Mouse (Mus musculus): ENCODE data around the gene Ascc2. TPM values are rescaled to one million over a fixed set of nuclear protein-coding genes. Genes with fewer than 3 reads are reported as not detected.
A peak's percentile ranks its signal among the peaks of the same experiment; 100 is the strongest.

Gene Ascc2
- polyA plus RNA-seq, 1 experiment from 2014 or later: 36.7 TPM

- Histone ChIP-seq H3K9ac (ENCODE audit: low read length) (no peak overlapping the region), H3K4me3 (ENCODE audit: low read depth, low read length) (no peak overlapping the region), H3K27ac (ENCODE audit: low read depth, low read length) (no peak overlapping the region), H3K27me3 (ENCODE audit: control insufficient read depth, insufficient read depth, low read length) (no peaks in the 10 kb centered on the region), H3K36me3 (ENCODE audit: control insufficient read depth, insufficient read depth, low read length) (no peaks in the 10 kb centered on the region), H3K4me2 (ENCODE audit: low read depth, low read length, severe bottlenecking) (no peak overlapping the region), H3K4me1 (replicated peaks; ENCODE audit: control insufficient read depth, insufficient read depth, low read length) (peaks cover 3% of the 10 kb centered on the region; the same call in 1 of the 2 replicates), H3K9me3 (ENCODE audit: control insufficient read depth, low read length) (no peaks in the 10 kb centered on the region)
- WGBS: 38% methylated on average over 12 of the region's 12 CpGs
- DNase-seq (ENCODE audit: low spot score) (peak; percentile 57), ATAC-seq (replicated peaks; ENCODE audit: low FRiP score) (no peak)
Observed at GRCm38 (mm10) chr11:4602691-4603441, 34.7 kb upstream of the Ascc2 start.

- Histone ChIP-seq H3K9ac (ENCODE audit: low read length) (no peak overlapping the region), H3K27me3 (ENCODE audit: control insufficient read depth, insufficient read depth, low read length) (no peaks in the 10 kb centered on the region), H3K4me1 (replicated peaks; ENCODE audit: control insufficient read depth, insufficient read depth, low read length) (peaks cover 3% of the 10 kb centered on the region; the same call in 1 of the 2 replicates), H3K9me3 (ENCODE audit: control insufficient read depth, low read length) (no peaks in the 10 kb centered on the region), H3K4me2 (ENCODE audit: low read depth, low read length, severe bottlenecking) (no peak overlapping the region), H3K4me3 (ENCODE audit: low read depth, low read length) (no peak overlapping the region), H3K36me3 (ENCODE audit: control insufficient read depth, insufficient read depth, low read length) (no peaks in the 10 kb centered on the region), H3K27ac (ENCODE audit: low read depth, low read length) (no peak overlapping the region)
- ATAC-seq (replicated peaks; ENCODE audit: low FRiP score) (no peak), DNase-seq (ENCODE audit: low spot score) (no peak)
- WGBS: 76% methylated on average over 6 of the region's 6 CpGs
Observed at GRCm38 (mm10) chr11:4604441-4604840, 33.1 kb upstream of the Ascc2 start.

DNA sequence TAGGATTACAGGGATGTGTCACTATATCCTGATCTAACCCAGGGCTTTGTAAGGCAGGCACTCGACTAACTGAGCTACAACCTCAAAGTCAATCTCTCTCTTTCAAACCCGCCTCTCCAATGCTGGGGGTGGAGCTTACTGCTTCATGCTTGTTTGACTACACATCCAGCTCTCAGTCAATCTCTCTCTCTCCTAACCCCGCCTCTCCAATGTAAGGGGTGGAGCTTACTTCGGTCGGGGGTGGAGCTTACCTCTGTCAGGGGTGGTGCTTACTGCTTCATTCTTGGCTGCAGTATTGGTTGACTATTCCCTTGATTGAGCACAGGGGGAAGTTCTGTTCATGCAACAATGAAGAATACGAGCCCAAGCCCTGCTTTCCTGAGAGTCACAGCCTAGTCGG is 32.1 kb upstream of the Ascc2 start:
- no peaks in the 10 kb centered on the region for H3K27me3 ChIP-seq (ENCODE audit: control insufficient read depth, insufficient read depth, low read length)
- H3K9ac ChIP-seq (ENCODE audit: low read length): no peak overlapping the region
- WGBS: 58% methylated on average over 7 of the region's 7 CpGs
- no peak overlapping the region for H3K27ac ChIP-seq (ENCODE audit: low read depth, low read length)
- no peaks in the 10 kb centered on the region for H3K9me3 ChIP-seq (ENCODE audit: control insufficient read depth, low read length)
- no peaks in the 10 kb centered on the region for H3K36me3 ChIP-seq (ENCODE audit: control insufficient read depth, insufficient read depth, low read length)
- DNase-seq (ENCODE audit: low spot score): no peak
- no peak for ATAC-seq (replicated peaks; ENCODE audit: low FRiP score)
- peaks cover 3% of the 10 kb centered on the region; the same call in 1 of the 2 replicates for H3K4me1 ChIP-seq (replicated peaks; ENCODE audit: control insufficient read depth, insufficient read depth, low read length)
- H3K4me2 ChIP-seq (ENCODE audit: low read depth, low read length, severe bottlenecking): no peak overlapping the region
- no peak overlapping the region for H3K4me3 ChIP-seq (ENCODE audit: low read depth, low read length)

GRCm38 (mm10) chr11:4606541-4606940 is 31.0 kb upstream of the Ascc2 start:
- Histone ChIP-seq H3K36me3 (ENCODE audit: control insufficient read depth, insufficient read depth, low read length) (no peaks in the 10 kb centered on the region), H3K27me3 (ENCODE audit: control insufficient read depth, insufficient read depth, low read length) (no peaks in the 10 kb centered on the region), H3K9me3 (ENCODE audit: control insufficient read depth, low read length) (no peaks in the 10 kb centered on the region), H3K27ac (ENCODE audit: low read depth, low read length) (no peak overlapping the region), H3K9ac (ENCODE audit: low read length) (no peak overlapping the region), H3K4me1 (replicated peaks; ENCODE audit: control insufficient read depth, insufficient read depth, low read length) (peaks cover 3% of the 10 kb centered on the region; the same call in 1 of the 2 replicates), H3K4me3 (ENCODE audit: low read depth, low read length) (no peak overlapping the region), H3K4me2 (ENCODE audit: low read depth, low read length, severe bottlenecking) (no peak overlapping the region)
- 88% methylated on average over 1 of the region's 1 CpGs for WGBS
- no peak for ATAC-seq (replicated peaks; ENCODE audit: low FRiP score)
- DNase-seq (ENCODE audit: low spot score): no peak

- ATAC-seq (replicated peaks; ENCODE audit: low FRiP score) (no peak), DNase-seq (ENCODE audit: low spot score) (no peak)
- 81% methylated on average over 2 of the region's 2 CpGs for WGBS
- no peak overlapping the region for H3K27ac ChIP-seq (ENCODE audit: low read depth, low read length)
- H3K36me3 ChIP-seq (ENCODE audit: control insufficient read depth, insufficient read depth, low read length): no peaks in the 10 kb centered on the region
- H3K4me2 ChIP-seq (ENCODE audit: low read depth, low read length, severe bottlenecking): no peak overlapping the region
- H3K9me3 ChIP-seq (ENCODE audit: control insufficient read depth, low read length): no peaks in the 10 kb centered on the region
- H3K9ac ChIP-seq (ENCODE audit: low read length): no peak overlapping the region
- no peaks in the 10 kb centered on the region; the same call in 1 of the 2 replicates for H3K27me3 ChIP-seq (ENCODE audit: control insufficient read depth, insufficient read depth, low read length)
- H3K4me3 ChIP-seq (ENCODE audit: low read depth, low read length): no peak overlapping the region
- H3K4me1 ChIP-seq (replicated peaks; ENCODE audit: control insufficient read depth, insufficient read depth, low read length): no peaks in the 10 kb centered on the region
Observed at GRCm38 (mm10) chr11:4611904-4612303, 25.6 kb upstream of the Ascc2 start.

DNA sequence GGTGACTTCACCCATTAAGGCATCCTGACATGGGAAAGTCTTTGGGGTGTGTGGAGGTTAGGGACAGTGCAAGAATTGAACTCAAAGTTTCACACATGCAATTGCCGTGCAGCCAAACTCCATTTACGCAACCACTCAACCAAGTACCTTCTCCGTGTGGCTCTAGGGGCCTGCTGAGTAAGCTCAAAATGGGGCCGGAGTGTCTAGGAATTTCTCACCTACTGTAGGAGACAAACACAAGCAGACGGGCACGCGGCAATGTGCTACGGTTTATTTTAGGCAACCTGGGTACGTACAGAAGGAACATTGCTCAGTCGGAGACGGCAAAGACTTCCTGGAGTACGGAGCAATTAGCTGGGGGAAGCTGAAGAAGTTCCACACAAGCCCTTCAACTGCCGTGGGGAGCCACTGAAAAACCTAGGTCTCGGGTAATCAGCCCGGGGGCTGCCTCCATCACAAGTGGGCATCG is 17.5 kb upstream of the Ascc2 start, which contains the start of gene Gm11032:
Gene Gm11032, plus strand, starts transcription at position 51 of the 469 bp plus-strand sequence.
- H3K36me3 ChIP-seq (ENCODE audit: control insufficient read depth, insufficient read depth, low read length): no peaks in the 10 kb centered on the region
- no peak within 1 kb of the TSS for H3K9ac ChIP-seq (ENCODE audit: low read length)
- 87% methylated on average over 16 of the region's 16 CpGs for WGBS
- no peaks in the 10 kb centered on the region for H3K4me1 ChIP-seq (replicated peaks; ENCODE audit: control insufficient read depth, insufficient read depth, low read length)
- H3K9me3 ChIP-seq (ENCODE audit: control insufficient read depth, low read length): no peaks in the 10 kb centered on the region
- no peak within 1 kb of the TSS for H3K4me2 ChIP-seq (ENCODE audit: low read depth, low read length, severe bottlenecking)
- ATAC-seq (replicated peaks; ENCODE audit: low FRiP score): no peak
- H3K27me3 ChIP-seq (ENCODE audit: control insufficient read depth, insufficient read depth, low read length): no peaks in the 10 kb centered on the region
- no peak within 1 kb of the TSS for H3K4me3 ChIP-seq (ENCODE audit: low read depth, low read length)
- no peak for DNase-seq (ENCODE audit: low spot score)
- no peak within 1 kb of the TSS for H3K27ac ChIP-seq (ENCODE audit: low read depth, low read length)

GRCm38 (mm10) chr11:4620501-4621108 is 16.9 kb upstream of the Ascc2 start:
- Histone ChIP-seq H3K9me3 (ENCODE audit: control insufficient read depth, low read length) (no peaks in the 10 kb centered on the region), H3K36me3 (ENCODE audit: control insufficient read depth, insufficient read depth, low read length) (no peaks in the 10 kb centered on the region), H3K27ac (ENCODE audit: low read depth, low read length) (no peak overlapping the region), H3K4me2 (ENCODE audit: low read depth, low read length, severe bottlenecking) (no peak overlapping the region), H3K9ac (ENCODE audit: low read length) (no peak overlapping the region), H3K27me3 (ENCODE audit: control insufficient read depth, insufficient read depth, low read length) (no peaks in the 10 kb centered on the region), H3K4me1 (replicated peaks; ENCODE audit: control insufficient read depth, insufficient read depth, low read length) (no peaks in the 10 kb centered on the region), H3K4me3 (ENCODE audit: low read depth, low read length) (no peak overlapping the region)
- ATAC-seq (replicated peaks; ENCODE audit: low FRiP score) (no peak), DNase-seq (ENCODE audit: low spot score) (no peak)
- 62% methylated on average over 13 of the region's 13 CpGs for WGBS

- Histone ChIP-seq H3K4me1 (replicated peaks; ENCODE audit: control insufficient read depth, insufficient read depth, low read length) (no peaks in the 10 kb centered on the region), H3K4me3 (ENCODE audit: low read depth, low read length) (no peak overlapping the region), H3K9me3 (ENCODE audit: control insufficient read depth, low read length) (no peaks in the 10 kb centered on the region), H3K27ac (ENCODE audit: low read depth, low read length) (no peak overlapping the region), H3K27me3 (ENCODE audit: control insufficient read depth, insufficient read depth, low read length) (no peaks in the 10 kb centered on the region), H3K36me3 (ENCODE audit: control insufficient read depth, insufficient read depth, low read length) (no peaks in the 10 kb centered on the region), H3K4me2 (ENCODE audit: low read depth, low read length, severe bottlenecking) (no peak overlapping the region), H3K9ac (ENCODE audit: low read length) (no peak overlapping the region)
- WGBS: 76% methylated on average over 4 of the region's 4 CpGs
- ATAC-seq (replicated peaks; ENCODE audit: low FRiP score) (no peak), DNase-seq (ENCODE audit: low spot score) (no peak)
Observed at GRCm38 (mm10) chr11:4621866-4622265, 15.7 kb upstream of the Ascc2 start.

Data from forebrain, embryonic 11.5 days (tissue).